Mouse (Mus musculus): ENCODE data around the gene Irx2. TPM values are rescaled to one million over a fixed set of nuclear protein-coding genes. Genes with fewer than 3 reads are reported as not detected.

Gene Irx2
- polyA plus RNA-seq, 1 experiment from 2014 or later, result 31.7 TPM

DNA sequence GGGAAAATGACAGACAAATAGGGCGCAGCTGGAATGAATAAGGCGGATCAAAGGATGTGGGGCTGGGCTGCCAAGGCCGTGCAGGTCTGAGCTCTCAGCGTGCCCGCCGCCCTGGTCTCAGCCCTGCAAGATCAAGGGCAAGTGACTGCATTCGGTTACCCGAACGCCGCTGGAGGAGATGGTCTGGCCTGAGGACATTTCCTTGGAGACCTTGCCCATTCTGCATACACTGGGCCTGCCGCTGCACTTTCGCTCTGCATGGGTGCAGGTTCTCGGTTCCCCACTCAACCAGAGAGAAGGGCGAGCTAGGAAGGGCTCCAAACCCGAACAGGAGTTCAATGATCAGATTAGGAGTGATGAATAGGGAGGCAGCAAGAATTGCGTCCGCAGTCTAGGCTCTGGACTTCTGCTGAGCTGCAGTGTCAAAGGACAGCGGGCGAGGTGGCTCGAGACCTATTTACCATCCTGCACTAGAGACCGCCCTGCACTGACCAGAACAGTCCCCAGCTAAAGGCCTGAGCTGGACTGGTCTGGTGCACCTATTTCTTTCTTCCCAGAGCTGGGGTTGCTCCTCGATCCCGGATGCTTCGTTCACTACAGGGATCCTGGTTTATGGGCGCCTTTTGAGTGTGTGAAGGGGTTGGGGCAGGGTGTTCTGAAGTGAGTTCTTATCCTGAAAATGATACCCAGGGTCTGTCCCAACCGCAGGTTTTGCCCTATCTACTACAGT is 9.9 kb downstream of the Irx2 start:
- H3K27me3 ChIP-seq, result peaks cover 81% of the 10 kb centered on the region
- H3K9me3 ChIP-seq, result no peaks in the 10 kb centered on the region
- no peak for ATAC-seq (ENCODE audit: borderline replicate concordance, extremely low read depth, low FRiP score, low TSS enrichment)
- H3K4me2 ChIP-seq, result peak overlapping the region; percentile 77
- H3K4me3 ChIP-seq, result peak overlapping the region; percentile 41; the same call in 1 of the 2 replicates
- no peaks in the 10 kb centered on the region for H3K36me3 ChIP-seq
- 8% methylated on average over 26 of the region's 26 CpGs for WGBS
- H3K4me1 ChIP-seq, result peaks cover 18% of the 10 kb centered on the region
- H3K27ac ChIP-seq, result 0 out of 2 replicates have a peak overlapping the region, but pooled peaks have one; percentile 2
- peak overlapping the region; percentile 25; the same call in 1 of the 2 replicates for H3K9ac ChIP-seq

DNA sequence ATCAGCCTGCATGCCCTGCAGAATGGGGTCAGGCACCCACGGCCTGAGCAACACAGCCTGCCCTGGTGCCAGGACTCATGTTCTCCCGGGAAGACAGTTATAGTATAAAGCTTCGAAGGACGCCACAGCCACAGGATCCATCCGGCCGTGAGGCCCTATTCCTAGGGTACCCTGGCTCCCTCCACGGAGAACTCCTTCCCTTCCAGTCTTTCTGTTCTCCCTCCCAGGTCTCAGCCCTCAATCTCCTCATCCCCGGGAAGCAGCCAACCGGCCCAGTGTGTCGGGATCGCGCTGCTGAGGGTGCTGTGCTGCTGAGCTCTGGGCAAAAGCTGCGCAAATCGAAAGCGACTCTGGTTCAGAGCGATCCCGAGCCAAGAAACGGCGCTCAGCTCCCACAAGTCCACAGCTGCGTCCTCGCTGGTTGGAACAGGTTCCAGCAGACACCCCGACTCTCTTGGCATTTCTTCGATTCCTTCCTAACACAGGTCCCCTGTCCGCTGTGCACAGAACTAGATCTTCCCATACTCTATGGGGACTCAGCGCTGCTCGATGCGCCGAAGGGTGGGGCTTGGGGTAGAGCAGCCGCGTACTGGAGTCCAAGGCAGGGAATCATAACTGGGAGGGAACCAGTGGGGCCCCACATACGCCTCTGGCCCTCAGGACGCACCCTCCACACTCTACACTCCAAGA is 11.0 kb downstream of the Irx2 start:
- peak; percentile 54 for ATAC-seq (ENCODE audit: borderline replicate concordance, extremely low read depth, low FRiP score, low TSS enrichment)
- Histone ChIP-seq H3K4me1 (peaks cover 18% of the 10 kb centered on the region), H3K4me2 (peak overlapping the region; percentile 77), H3K36me3 (no peaks in the 10 kb centered on the region), H3K9me3 (no peaks in the 10 kb centered on the region), H3K27me3 (peaks cover 72% of the 10 kb centered on the region), H3K27ac (peak overlapping the region; percentile 79), H3K4me3 (peak overlapping the region; percentile 41), H3K9ac (peak overlapping the region; percentile 46)
- 2% methylated on average over 32 of the region's 32 CpGs for WGBS

DNA sequence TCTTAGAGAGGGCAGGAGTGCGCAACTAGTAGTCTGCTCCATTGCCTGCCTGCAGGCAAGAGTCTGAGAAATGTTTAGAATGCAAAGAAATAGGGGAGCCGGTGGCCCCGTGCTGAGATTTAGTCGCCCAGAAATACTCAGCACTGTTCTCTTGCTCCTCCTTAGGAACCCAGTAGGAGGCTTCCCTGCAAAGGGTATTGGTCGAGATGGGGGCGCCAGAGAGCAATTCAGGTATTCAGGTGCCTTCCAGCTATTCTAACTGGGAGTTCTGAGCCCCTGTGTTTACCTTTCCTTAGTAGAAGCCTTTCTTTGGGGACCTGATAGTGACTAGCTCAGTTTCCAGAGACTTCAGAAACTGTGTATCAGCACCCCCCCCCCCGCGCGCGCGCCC is 11.5 kb downstream of the Irx2 start:
- 4% methylated on average over 11 of the region's 11 CpGs for WGBS
- ATAC-seq (ENCODE audit: borderline replicate concordance, extremely low read depth, low FRiP score, low TSS enrichment), result peak; percentile 33; the same call in 1 of the 2 replicates
- Histone ChIP-seq H3K9ac (peak overlapping the region; percentile 46), H3K4me1 (peaks cover 18% of the 10 kb centered on the region), H3K9me3 (no peaks in the 10 kb centered on the region), H3K4me2 (peak overlapping the region; percentile 77), H3K36me3 (no peaks in the 10 kb centered on the region), H3K27me3 (peaks cover 66% of the 10 kb centered on the region), H3K4me3 (peak overlapping the region; percentile 41), H3K27ac (peak overlapping the region; percentile 79)

DNA sequence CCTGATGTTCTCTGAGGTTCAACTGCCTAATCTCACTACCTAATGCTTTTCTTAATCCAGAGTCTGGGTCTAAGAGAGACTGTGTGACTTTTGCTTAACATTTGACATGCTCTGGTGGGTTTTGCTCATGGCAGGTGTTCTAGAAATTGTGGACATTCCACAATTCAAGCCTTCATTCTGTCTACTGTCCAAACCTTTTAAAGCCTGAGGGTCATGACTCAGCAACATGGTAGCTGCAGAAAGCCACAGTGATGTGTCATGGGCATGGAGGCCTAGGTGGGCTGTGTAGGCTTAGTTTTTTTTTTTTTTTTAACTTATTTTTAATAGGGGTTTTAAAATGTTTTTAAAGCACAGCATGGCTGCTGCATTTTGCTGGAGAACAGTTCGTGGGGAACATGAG is 27.8 kb downstream of the Irx2 start:
- Histone ChIP-seq H3K4me2 (no peak overlapping the region), H3K9me3 (no peaks in the 10 kb centered on the region), H3K27ac (no peak overlapping the region), H3K4me3 (no peak overlapping the region), H3K4me1 (no peaks in the 10 kb centered on the region), H3K27me3 (no peaks in the 10 kb centered on the region), H3K36me3 (no peaks in the 10 kb centered on the region), H3K9ac (no peak overlapping the region)
- no peak for ATAC-seq (ENCODE audit: borderline replicate concordance, extremely low read depth, low FRiP score, low TSS enrichment)
- WGBS, result 35% methylated on average over 1 of the region's 1 CpGs

DNA sequence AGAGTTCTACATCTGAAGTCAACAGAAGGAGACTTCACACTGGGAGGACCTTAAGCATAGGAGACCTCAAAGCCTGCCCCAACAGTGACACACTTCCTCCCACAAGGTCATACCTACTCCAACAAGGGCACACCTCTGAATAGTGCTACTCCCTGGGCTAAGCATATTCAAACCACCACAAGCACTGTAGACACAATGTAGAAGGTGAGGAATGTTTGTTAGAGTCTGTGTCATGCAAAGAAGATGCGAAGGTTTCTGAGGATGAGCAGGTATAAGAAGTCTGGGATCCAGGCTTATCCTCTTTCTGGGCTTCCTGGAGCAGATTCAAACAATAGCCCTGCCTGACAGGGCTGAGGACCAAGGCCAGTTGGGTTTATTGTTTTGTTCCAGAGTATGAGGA is 47.2 kb downstream of the Irx2 start:
- no peak for ATAC-seq (ENCODE audit: borderline replicate concordance, extremely low read depth, low FRiP score, low TSS enrichment)
- Histone ChIP-seq H3K36me3 (no peaks in the 10 kb centered on the region), H3K4me3 (no peak overlapping the region), H3K9me3 (no peaks in the 10 kb centered on the region), H3K4me1 (no peaks in the 10 kb centered on the region), H3K4me2 (no peak overlapping the region), H3K9ac (no peak overlapping the region), H3K27ac (no peak overlapping the region), H3K27me3 (no peaks in the 10 kb centered on the region)
- WGBS, result 88% methylated on average over 1 of the region's 1 CpGs

Data from lung, embryonic 15.5 days (tissue).